ENCODE assay signal across 9 mouse cellular contexts in the genomic region with DNA sequence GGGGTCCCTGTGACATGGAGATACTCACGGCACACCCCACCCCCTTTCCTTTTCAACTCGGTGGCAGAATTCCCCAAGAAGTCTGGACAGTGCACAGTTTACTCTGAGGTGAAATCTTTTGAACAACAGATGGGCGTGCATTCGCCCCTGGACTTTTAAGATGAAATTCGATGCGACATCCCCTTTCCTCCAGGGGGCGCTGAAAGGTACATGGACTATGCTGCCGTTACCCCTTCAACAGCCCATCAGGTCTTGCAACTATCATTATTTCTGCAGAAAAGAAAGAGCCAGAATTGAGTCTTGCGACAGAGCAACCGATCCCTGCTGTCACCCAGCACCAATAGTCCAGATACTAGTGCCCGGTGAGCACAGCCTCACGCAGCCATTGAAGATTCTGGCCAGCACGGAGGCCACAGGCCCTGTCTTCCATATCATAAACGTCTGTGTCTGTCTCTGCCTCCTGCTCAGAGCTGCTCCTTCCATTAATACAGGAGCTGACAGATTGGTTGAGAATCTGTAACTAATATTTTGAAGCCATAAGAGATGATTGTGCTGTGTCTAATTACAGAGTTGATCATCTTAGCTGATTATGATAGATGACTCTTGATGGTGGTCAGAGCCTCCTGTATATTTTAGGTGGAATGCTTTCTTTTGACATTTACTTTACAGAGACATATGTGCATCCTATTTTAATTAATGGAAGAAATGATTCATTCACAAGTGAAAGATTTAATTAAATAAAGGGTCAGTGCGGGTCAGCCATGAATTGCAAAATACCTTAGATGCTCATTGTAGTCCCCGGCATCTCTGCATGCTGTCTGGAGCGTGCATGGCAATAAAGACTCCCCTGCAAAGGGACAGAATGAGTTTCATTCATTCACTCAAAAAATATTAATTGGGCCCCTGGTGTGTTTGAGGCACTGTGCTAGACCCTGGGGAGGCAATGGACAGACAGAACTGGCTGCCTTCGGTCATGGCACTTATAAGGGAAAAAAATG.
DNase-seq lines count a peak whose midpoint lies in the region; ATAC-seq and TF ChIP-seq lines count a peak whose summit lies in the region.
"Had no signal": no experiment of that assay in that cellular context is flagged by ENCODE, and none has a peak within 500 bp of the region (broad histone marks: within the 10 kb centered on the region; RNA-seq: fewer than 3 reads in every experiment).

No protein-coding gene starts in this region.

- no peak overlapping the region for H3K9ac ChIP-seq in kidney, postnatal 0 days (ENCODE audit: low read depth, low read length)
- H3K9ac ChIP-seq in midbrain, postnatal 0 days (replicated peaks; ENCODE audit: low read length, poor library complexity, severe bottlenecking) = no peak overlapping the region

- WGBS in kidney, postnatal 0 days = 63% methylated on average over 18 of the region's 18 CpGs
- 58% methylated on average over 18 of the region's 18 CpGs for WGBS in midbrain, postnatal 0 days

- no peaks in the 10 kb centered on the region for H3K9me3 ChIP-seq in kidney, postnatal 0 days (replicated peaks; ENCODE audit: low read length)
- H3K9me3 ChIP-seq in midbrain, postnatal 0 days (ENCODE audit: low read length) = no peaks in the 10 kb centered on the region

- ATAC-seq in kidney, postnatal 0 days (replicated peaks; ENCODE audit: low FRiP score, low read depth) = no peak
- no peak for ATAC-seq in midbrain, postnatal 0 days (ENCODE audit: low FRiP score)
- no peak for ATAC-seq in erythroid progenitor cell, adult 5-6 weeks (replicated peaks; ENCODE audit: low FRiP score, poor library complexity, severe bottlenecking)

- no peak overlapping the region for H3K27ac ChIP-seq in kidney, postnatal 0 days
- H3K27ac ChIP-seq in midbrain, postnatal 0 days (ENCODE audit: low read depth, low read length) = no peak overlapping the region
- H3K27ac ChIP-seq: macrophage had no signal

- no peak overlapping the region for H3K4me3 ChIP-seq in kidney, postnatal 0 days (replicated peaks; ENCODE audit: low read depth, low read length)
- no peak overlapping the region for H3K4me3 ChIP-seq in midbrain, postnatal 0 days (ENCODE audit: low read depth, low read length)

- H3K4me2 ChIP-seq in kidney, postnatal 0 days (ENCODE audit: low read length) = no peak overlapping the region
- no peak overlapping the region for H3K4me2 ChIP-seq in midbrain, postnatal 0 days (ENCODE audit: low read depth, low read length, poor library complexity, severe bottlenecking)

- peak; percentile 31 for DNase-seq in gastrocnemius, adult 18-20 months (ENCODE audit: low spot score)
- DNase-seq in gastrocnemius, adult 8-10 months (ENCODE audit: low spot score in 2 of 2) = no peak
- peak; percentile 17 for DNase-seq in 3T3-L1 (ENCODE audit: low read depth, low spot score)
- DNase-seq in adipocyte (ENCODE audit: low spot score) = peak; percentile 19
- DNase-seq in embryo, embryonic 10 days (ENCODE audit: low spot score) = peak; percentile 76
- peak; percentile 39 for DNase-seq in kidney, postnatal 0 days (ENCODE audit: low spot score)
- DNase-seq in midbrain, postnatal 0 days (ENCODE audit: low spot score) = peak; percentile 55

- H3K36me3 ChIP-seq in kidney, postnatal 0 days (ENCODE audit: insufficient read depth, low read length) = no peaks in the 10 kb centered on the region
- H3K36me3 ChIP-seq in midbrain, postnatal 0 days (ENCODE audit: insufficient read depth, low read length) = no peaks in the 10 kb centered on the region

- TF ChIP-seq CTCF in kidney, postnatal 0 days (IDR thresholded peaks at IDR 0.05; ENCODE audit: low read depth) = peak; percentile 53; the same call in 1 of the 2 replicates
- peak; percentile 44 for TF ChIP-seq CTCF in midbrain, postnatal 0 days (IDR thresholded peaks at IDR 0.05)

- H3K27me3 ChIP-seq in kidney, postnatal 0 days (ENCODE audit: insufficient read depth, low read length) = no peaks in the 10 kb centered on the region
- no peaks in the 10 kb centered on the region for H3K27me3 ChIP-seq in midbrain, postnatal 0 days (ENCODE audit: insufficient read depth, low read length)

- H3K4me1 ChIP-seq in kidney, postnatal 0 days (replicated peaks; ENCODE audit: insufficient read depth, low read length) = no peaks in the 10 kb centered on the region
- no peaks in the 10 kb centered on the region for H3K4me1 ChIP-seq in midbrain, postnatal 0 days (ENCODE audit: insufficient read depth, low read length)

Comparison
In these comparisons a context has a peak if more than half of its experiments do, and no peak if none do; other contexts are left out.
1. DNase-seq: peak in gastrocnemius, adult 18-20 months (single experiment), 3T3-L1 (single experiment), adipocyte (single experiment), embryo, embryonic 10 days (single experiment), kidney, postnatal 0 days (single experiment) and midbrain, postnatal 0 days (single experiment); none in gastrocnemius, adult 8-10 months (0 of 2).